Mouse (Mus musculus) bone marrow, adult 2 months (tissue): Measurements from ENCODE around the gene Trim46.

ENCODE experiments used
- CTCF ChIP-seq: fragments of 200-500 bp; IDR thresholded peaks from 2 replicates; pipeline ENCODE4 v1.5.1; 2011; ENCODE audit warnings: low read length, control low read depth; ENCODE audit not compliant: control insufficient read depth, insufficient read depth
- POLR2A ChIP-seq: fragments of 200-500 bp; IDR thresholded peaks from 2 replicates; pipeline ENCODE4 v1.6.1; 2011; ENCODE audit warnings: low read depth, mild to moderate bottlenecking, control low read depth, low read length, borderline replicate concordance; ENCODE audit not compliant: control insufficient read depth

DNA sequence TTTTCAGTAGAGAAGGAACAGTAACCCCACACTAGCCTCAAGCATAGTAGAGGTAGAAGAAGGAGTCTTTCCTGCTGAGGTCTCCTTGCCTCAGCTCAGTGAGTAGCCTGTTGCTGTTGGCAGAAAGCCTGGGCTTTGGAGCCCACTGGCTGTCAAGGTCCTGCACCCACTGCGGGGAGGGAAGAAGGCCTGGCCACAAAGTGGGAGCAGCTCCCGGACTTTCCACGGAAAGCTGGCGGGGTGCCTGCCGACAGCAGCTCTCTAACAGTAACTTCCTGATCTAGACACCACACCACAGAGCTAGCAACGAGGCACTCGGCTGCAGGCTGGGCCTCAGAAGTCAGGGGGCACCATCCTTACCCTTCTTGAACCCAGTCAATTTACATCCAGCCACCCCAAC lies 35.4 kb downstream of the Trim46 start:
- TF ChIP-seq POLR2A: no peak
- TF ChIP-seq CTCF: no peak
